Mouse (Mus musculus) thymus, postnatal 4 days (tissue): ENCODE results near the gene Cks1b.
A peak's percentile ranks its signal among the peaks of the same experiment; 100 is the strongest.

Source experiments
- DNase-seq: peaks from one replicate; pipeline ENCODE4 v3.0.0; 2021

Gene Cks1b

GRCm38 (mm10) chr3:89425141-89425525 is 7.0 kb upstream of the Cks1b start:
- DNase-seq = no peak

DNA sequence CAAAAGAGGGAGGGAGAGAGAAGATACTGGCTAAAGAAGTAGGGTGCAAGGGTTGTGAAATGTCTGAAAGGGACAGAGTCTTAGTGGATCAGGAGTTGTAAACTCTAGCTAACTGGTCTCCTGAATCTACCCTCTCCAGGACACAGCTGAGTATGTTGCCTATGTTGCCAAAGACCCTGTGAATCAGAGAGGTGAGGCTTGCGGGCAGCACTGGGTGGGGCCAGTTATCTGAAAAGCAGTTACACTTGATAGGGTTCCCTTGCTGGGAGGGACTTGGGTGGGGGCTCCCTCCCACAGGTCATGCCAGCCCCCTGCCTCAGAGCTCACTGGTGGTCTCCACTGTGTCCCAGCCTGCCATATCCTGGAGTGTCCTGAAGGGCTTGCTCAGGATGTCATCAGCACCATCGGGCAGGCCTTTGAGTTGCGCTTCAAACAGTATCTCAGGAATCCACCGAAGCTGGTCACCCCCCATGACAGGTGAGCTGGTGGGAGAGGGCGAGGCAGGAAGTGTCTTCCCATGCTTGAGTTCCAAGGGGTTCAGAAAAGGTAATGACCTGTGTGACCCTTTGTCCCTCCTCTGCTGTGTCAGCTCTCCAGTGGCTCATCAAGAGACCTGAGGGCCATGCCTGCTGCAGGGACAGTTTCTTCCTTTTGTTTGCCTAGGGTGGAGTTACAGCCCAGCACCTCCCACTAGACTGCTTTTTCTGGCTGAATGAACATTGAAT is 6.4 kb upstream of the Cks1b start:
- DNase-seq = no peak

DNA sequence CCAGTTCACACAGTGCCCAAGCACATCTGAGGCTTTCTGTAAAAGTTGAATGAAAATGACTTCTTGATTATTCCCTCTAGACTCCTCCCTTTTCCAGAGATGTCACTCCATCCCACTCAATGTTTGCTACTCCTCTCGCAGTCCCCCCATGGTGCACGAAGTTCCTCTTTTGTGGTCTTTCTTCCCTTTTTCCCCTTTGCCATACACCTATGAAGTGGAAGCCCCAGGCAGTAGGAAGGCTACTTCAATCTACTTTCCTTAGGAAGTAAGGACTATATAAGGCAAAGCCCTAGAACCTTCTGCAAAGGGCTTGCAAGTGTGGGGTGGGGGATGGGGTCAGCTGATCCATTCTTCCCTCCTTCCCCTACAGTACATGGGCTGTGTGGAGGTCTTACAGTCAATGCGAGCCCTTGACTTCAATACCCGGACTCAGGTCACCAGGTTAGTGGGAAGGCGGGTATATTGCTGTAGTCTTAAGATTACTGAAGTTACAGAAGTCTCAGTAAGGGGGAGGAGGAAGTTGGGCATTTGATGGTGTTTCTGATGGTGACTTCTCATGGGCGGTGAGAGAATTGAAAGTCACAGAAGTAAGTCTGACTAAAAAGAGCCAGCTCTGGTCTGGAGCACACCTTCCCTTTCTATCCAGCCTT is 4.5 kb upstream of the Cks1b start:
- no peak for DNase-seq

DNA sequence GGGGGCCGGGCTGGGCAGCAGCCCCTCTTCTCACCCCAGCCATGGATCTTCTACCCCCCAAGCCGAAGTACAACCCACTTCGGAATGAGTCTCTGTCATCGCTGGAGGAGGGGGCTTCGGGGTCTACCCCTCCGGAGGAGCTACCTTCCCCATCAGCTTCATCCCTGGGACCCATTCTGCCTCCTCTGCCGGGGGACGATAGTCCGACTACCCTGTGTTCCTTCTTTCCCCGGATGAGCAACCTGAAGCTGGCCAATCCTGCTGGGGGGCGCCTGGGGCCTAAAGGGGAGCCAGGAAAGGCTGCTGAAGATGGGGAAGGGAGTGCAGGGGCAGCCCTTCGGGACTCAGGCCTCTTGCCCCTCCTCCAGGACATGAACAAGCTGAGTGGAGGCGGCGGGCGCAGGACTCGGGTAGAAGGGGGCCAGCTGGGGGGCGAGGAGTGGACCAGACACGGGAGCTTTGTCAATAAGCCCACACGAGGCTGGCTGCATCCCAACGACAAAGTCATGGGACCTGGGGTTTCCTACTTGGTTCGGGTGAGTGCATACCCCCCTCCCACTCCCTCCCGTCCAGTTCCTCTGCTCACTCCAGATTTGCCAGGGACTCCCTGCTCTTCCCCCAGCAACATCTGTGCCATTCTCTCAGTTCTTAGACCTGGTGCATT is 3.8 kb upstream of the Cks1b start:
- no peak for DNase-seq

DNA sequence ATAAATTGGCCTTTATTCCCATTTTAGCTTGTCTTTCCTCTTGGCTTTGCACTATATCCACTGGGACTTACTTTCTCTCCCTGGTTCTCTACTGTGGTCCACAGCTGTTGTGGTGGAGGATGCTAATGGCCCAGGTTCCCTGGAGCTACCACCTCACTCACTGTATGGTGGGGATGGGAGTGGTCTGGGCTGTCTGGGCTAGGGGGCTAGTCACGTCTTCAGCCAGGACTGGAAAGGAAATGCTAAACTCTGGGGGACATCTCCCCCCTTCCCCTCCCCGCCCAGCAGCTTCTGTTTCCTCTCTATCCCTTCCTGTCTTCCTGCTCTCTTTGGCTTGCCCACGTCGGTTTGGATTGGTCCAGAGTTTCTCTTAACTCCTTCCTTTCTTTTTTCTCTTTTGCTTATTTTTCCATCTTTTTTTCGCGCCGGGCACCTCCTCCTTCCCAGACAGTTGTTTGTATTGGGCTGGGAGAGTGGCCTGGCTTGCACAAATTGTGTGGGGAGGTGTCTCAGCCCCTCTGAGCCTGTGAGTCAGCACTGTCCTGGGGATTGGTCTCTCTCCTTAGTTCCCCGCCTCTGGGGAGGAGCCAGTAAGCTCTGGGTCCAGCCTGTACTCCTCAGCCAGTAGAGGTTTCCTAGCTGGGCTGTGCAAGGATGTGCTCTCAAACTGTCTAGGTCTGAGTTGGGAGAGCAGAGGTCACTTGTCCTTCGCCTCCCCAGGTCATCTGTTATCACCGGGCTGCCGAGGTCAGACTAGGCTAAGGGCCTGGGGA is 3.0 kb upstream of the Cks1b start:
- no peak for DNase-seq

GRCm38 (mm10) chr3:89420421-89420820 is 2.2 kb upstream of the Cks1b start:
- DNase-seq = no peak

DNA sequence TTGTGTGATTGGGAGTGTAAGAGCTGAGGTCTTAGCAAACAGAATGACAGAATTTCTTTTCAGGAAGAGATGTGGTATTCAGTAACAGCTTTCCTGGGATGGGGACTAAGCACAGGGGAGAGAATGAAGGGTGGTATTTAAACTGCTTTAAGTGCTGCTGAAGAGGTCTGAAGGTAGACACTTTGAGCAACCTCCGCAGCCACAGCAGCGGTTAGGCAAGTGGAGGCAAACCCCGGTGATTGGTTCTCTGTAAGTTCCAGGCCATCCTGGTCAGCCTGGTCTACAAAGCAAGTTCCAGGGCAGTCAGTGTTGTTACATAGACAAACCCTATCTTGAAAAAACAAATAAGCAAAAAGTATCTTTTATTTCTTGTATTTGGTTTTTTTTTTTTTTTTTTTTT is 1.8 kb upstream of the Cks1b start:
- DNase-seq = no peak

DNA sequence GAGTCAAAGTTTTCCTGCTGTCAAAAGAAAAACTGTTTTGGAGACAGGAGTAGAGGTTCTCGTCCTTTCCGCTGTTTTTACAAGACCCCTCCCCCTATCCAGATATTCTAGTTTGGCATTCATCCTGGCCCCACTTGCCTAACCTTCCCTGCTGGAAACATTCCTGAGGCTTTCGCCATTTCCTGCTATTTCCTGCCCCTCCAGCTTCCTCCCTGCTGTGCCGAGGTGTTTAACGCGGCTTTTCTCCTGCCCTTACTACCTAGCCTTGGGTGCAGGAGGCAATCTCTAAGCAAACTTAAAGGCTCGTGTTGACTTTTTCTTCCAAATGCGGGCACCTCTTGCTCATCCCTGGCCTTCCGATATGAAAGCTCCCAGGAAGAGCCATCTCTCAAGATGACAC is 1.4 kb upstream of the Cks1b start:
- no peak for DNase-seq

DNA sequence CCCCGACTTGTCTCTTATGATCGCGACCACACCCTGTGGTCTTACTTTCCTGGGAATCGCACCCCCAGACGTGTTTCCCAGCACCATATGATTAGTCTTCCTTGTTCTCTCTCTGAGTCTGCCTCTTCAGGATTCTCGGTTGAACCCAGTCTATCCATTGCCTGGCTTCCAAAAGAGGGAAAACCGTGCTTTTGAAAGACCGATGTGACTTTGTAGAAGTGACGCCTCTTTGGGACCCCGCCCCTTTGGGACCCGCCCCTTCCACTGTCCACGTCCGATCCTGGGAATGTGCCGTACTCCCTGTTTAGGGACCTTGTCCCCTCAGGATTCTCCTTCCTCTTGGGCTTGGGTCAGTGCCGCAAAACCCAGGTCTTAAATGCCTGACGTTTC is 673 bp upstream of the Cks1b start:
- DNase-seq = peak; percentile 59

- DNase-seq = no peak
Observed at GRCm38 (mm10) chr3:89417840-89418169, 378 bp downstream of the Cks1b start.

GRCm38 (mm10) chr3:89417131-89417530 is 1.1 kb downstream of the Cks1b start:
- DNase-seq = no peak

GRCm38 (mm10) chr3:89416158-89416557 is 2.0 kb downstream of the Cks1b start:
- no peak for DNase-seq

GRCm38 (mm10) chr3:89411490-89412393 is 6.4 kb downstream of the Cks1b start, which contains the start of gene Flad1:
Gene Flad1, minus strand, starts transcription at chr3:89411870.
- peak; percentile 94 for DNase-seq

DNA sequence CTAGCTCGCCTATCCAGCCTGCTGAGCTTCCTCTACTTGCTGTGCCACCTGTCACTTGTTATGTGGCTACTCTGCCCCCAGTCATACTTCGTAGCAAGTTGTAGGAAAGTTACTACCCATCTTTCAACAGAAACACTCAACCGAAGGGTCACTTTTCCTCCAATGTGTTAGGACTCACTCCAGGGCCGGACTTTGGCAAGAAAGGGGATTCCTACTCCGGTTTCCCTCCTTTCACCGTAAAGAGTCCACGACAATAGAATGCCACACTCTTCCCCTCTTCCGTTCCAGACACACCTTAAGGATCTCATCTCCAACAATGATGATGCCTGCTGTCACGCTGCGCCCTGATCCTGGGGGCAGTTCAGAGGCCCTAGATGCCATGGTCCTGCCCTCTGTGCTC is 7.3 kb downstream of the Cks1b start:
- no peak for DNase-seq

DNA sequence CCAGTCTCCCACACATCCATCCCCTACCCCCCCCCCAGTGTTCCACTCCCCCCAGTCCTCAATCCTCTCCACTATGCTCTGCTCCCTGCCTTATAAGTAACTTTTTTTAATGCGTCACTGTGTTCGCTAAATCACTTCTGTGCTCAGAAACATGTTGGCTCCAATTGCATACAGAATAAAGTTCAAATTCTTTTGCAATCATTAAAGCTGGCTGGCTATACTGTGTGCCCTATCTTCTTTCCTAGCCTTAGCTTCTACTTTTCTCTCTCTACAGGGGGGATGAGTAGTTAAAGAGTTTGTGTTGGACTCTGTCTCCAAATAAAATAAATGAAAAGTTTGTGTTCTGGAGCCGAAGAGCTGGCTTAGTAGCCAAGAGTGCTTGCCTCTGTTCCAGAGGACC is 8.5 kb downstream of the Cks1b start:
- no peak for DNase-seq

DNA sequence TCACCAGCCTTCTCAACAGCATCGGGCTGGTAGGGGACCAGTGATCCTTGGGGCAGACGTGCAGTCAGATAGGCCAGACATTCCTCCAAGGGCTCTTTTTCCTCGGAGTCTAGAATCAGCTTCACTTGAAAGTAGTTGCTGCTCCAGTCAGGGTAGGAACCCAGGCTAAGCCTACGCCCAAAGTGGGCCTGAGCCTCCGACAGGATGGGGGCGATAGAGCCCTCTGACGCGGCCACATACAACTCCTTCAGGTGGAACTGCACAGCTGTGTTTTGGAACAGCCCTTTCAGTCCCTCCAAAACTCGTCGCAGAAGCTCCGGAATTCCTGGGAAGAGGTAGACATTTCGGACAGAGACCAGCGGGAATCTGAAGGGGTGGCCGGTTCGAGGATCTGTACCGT is 9.7 kb downstream of the Cks1b start:
- no peak for DNase-seq

GRCm38 (mm10) chr3:89406887-89407286 is 11.3 kb downstream of the Cks1b start:
- DNase-seq = no peak

- DNase-seq = no peak
Observed at GRCm38 (mm10) chr3:89402693-89403092, 15.5 kb downstream of the Cks1b start, which contains the start of gene Lenep. Gene Lenep, minus strand, starts transcription at chr3:89402793.

DNA sequence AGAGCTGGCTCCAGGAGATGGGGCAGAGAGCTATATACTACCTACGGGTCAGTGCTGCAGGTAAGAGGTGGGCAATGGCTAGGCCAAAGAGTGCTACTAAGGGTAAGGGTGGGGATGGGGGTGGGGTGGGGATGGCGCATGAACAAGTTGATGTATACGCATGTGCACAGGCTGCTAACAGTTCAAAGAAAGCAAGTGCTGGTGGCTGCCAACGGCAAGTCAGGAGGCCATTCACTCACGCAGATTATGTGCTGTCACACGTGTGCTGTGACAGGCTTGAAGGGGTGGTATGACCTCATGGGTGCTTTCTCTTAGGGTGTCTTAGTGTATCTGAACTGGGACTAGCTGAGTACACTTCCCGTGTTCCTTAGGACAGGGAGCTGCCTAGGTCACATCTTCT is 16.9 kb downstream of the Cks1b start:
- no peak for DNase-seq

DNA sequence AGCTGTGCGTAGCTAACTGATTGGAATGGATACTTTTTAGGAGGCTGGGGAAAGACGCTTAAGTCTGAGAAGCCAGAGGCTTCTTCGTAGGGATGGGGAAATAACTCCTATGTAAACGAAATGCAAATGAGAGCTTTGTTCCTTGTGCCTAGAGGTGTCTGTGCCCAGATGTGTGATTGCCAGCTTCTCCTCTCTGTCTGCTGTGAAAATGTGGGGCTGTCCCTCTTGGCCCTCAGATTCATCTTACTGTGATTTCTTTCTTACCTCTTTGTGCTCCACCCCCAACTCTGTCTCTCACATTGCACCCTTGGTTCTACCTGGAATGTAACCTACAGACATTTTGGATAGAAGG is 21.6 kb downstream of the Cks1b start:
- no peak for DNase-seq

GRCm38 (mm10) chr3:89395806-89396653 is 22.2 kb downstream of the Cks1b start:
- peak; percentile 79 for DNase-seq

DNA sequence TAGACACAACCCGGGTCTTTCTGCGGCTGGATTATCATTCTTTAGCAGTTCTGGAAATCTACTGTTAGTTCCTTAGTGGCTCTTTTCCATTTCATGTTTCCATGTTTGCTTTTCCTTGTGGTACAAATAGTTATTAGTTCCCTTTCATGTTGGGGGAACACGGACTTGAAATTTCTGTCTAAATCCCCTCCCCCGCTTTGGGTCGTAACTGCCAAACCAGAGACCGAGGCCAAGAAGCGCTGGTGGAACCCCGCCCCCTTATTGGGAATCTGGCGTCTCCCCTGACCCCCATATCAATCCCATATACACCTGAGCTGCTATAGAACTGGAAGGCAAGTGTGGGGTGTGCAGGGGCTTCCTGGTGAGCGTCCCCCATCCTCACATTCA is 22.8 kb downstream of the Cks1b start:
- no peak for DNase-seq
